Mouse (Mus musculus) heart, adult 2 months (tissue): ENCODE data around the gene Fam241a. TPM values are rescaled to one million over a fixed set of nuclear protein-coding genes. Genes with fewer than 3 reads are reported as not detected.

Experiments used
- DNase-seq, 2 experiments: peaks; one replicate each; pipeline ENCODE4 v3.0.0; 2021
- H3K27ac ChIP-seq: fragments of 200-600 bp; 2 replicates; pipeline ENCODE4 v1.8.1; 2022
- H3K27me3 ChIP-seq: fragments of 200-500 bp; 2 replicates; pipeline ENCODE4 v1.6.1; 2012; ENCODE audit warnings: mild to moderate bottlenecking, low read length, inconsistent platforms, mixed read lengths; ENCODE audit not compliant: control insufficient read depth, insufficient read depth
- H3K36me3 ChIP-seq: fragments of 200-500 bp; 2 replicates; pipeline ENCODE4 v1.6.1; 2012; ENCODE audit warnings: low read length, inconsistent platforms; ENCODE audit not compliant: control insufficient read depth, insufficient read depth
- H3K4me1 ChIP-seq: fragments of 200-500 bp; 2 replicates; pipeline ENCODE4 v1.6.1; 2011; ENCODE audit warnings: low read length; ENCODE audit not compliant: control insufficient read depth, insufficient read depth
- H3K4me3 ChIP-seq: fragments of 200-600 bp; 2 replicates; pipeline ENCODE4 v1.8.1; 2022
- H3K79me2 ChIP-seq: fragments of 200-500 bp; replicated peaks from 2 replicates; pipeline ENCODE4 v1.6.1; 2012; ENCODE audit warnings: mild to moderate bottlenecking, inconsistent platforms, low read length, moderate library complexity, mixed read lengths; ENCODE audit not compliant: control insufficient read depth, insufficient read depth
- H3K9ac ChIP-seq: fragments of 200-500 bp; 2 replicates; pipeline ENCODE4 v1.6.1; 2012; ENCODE audit warnings: low read depth, mild to moderate bottlenecking, control low read depth, inconsistent platforms, low read length, mixed read lengths
- CTCF ChIP-seq: fragments of 200-600 bp; IDR thresholded peaks from 2 replicates; pipeline ENCODE4 v1.8.1; 2022; ENCODE audit warnings: antibody characterized with exemption, mild to moderate bottlenecking, moderate library complexity
- EP300 ChIP-seq: fragments of 200-500 bp; IDR thresholded peaks from 2 replicates; pipeline ENCODE4 v1.6.1; 2011; ENCODE audit warnings: low read depth, low read length, control low read depth; ENCODE audit not compliant: insufficient read depth
- POLR2A ChIP-seq: fragments of 200-500 bp; IDR thresholded peaks from 2 replicates; pipeline ENCODE4 v1.6.1; 2011; ENCODE audit warnings: mild to moderate bottlenecking, low read depth, low read length, control low read depth; ENCODE audit not compliant: insufficient read depth
- WGBS: fragments of 180-500 bp; shearing (Covaris S2); methylation state at CpG from one replicate; pipeline ENCODE4 v1.1.7; 2018; 5-methylcytosine and 5-hydroxymethylcytosine counted together
- intact Hi-C: fragments of 180-260 bp; cut with DNase I; formaldehyde crosslinking; loops from one replicate; pipeline ENCODE4 v1.15.1; 2025
- polyA plus RNA-seq: library from polyadenylated mRNA; depleted of rRNA; stranded (reverse); fragments of >200 nt; gene quantifications from 2 replicates; pipeline ENCODE4 v1.2.3, GENCODE M21; 2012; rRNA removed
- total RNA-seq, 2 experiments: library from RNA; stranded (reverse); gene quantifications; 2 replicates each; pipeline ENCODE4 v1.2.3; 2021

Gene Fam241a
- total and polyA plus RNA-seq, 3 experiments = 1.3 to 4.2 (median 3.6) TPM

- no peak for DNase-seq
- intact Hi-C loops = no loop called here
- H3K4me3 ChIP-seq = no peak overlapping the region
- no peak overlapping the region for H3K27ac ChIP-seq
- H3K4me1 ChIP-seq = no peaks in the 10 kb centered on the region; the same call in 1 of the 2 replicates
- no peak overlapping the region for H3K9ac ChIP-seq
- WGBS = 83% methylated on average over 17 of the region's 17 CpGs
- H3K27me3 ChIP-seq = no peaks in the 10 kb centered on the region
- H3K36me3 ChIP-seq = no peaks in the 10 kb centered on the region
- TF ChIP-seq POLR2A (no peak), EP300 (no peak), CTCF (no peak)
- H3K79me2 ChIP-seq = peaks cover 2% of the 10 kb centered on the region
Observed at GRCm38 (mm10) chr3:127823886-127824863, 71.9 kb downstream of the Fam241a start.

GRCm38 (mm10) chr3:127821209-127821608, 74.9 kb downstream of the Fam241a start:
- 73% methylated on average over 5 of the region's 5 CpGs for WGBS
- Histone ChIP-seq H3K4me1 (no peaks in the 10 kb centered on the region), H3K79me2 (no peaks in the 10 kb centered on the region), H3K36me3 (no peaks in the 10 kb centered on the region), H3K27ac (no peak overlapping the region), H3K27me3 (no peaks in the 10 kb centered on the region), H3K9ac (no peak overlapping the region), H3K4me3 (no peak overlapping the region)
- TF ChIP-seq CTCF (no peak), POLR2A (no peak), EP300 (no peak)
- DNase-seq = no peak
- intact Hi-C loops = no loop called here

GRCm38 (mm10) chr3:127820400-127820799, 75.7 kb downstream of the Fam241a start:
- Histone ChIP-seq H3K36me3 (no peaks in the 10 kb centered on the region), H3K27me3 (no peaks in the 10 kb centered on the region), H3K4me1 (no peaks in the 10 kb centered on the region), H3K79me2 (no peaks in the 10 kb centered on the region), H3K4me3 (no peak overlapping the region), H3K9ac (no peak overlapping the region), H3K27ac (no peak overlapping the region)
- 89% methylated on average over 1 of the region's 1 CpGs for WGBS
- TF ChIP-seq POLR2A (no peak), CTCF (no peak), EP300 (no peak)
- no peak for DNase-seq
- intact Hi-C loops = no loop called here

Other genes with a start within 250 kb of the Fam241a start
- 1 to 10 TPM; 2.4 to 3.0 TPM for gene Alpk1, start 115.8 kb downstream of the Fam241a start, total RNA-seq
- 1.4 and 2.4 TPM in 2 replicates for gene Alpk1, start 115.8 kb downstream of the Fam241a start, polyA plus RNA-seq
- 1 to 10 TPM; 1.6 to 2.3 TPM for gene Tifa, start 106.5 kb downstream of the Fam241a start, total RNA-seq
- 1.3 and 2.0 TPM in 2 replicates for gene Tifa, start 106.5 kb downstream of the Fam241a start, polyA plus RNA-seq
- gene Ap1ar, start 58.8 kb downstream of the Fam241a start, total RNA-seq = 10 to 100 TPM; 17.6 to 18.2 TPM
- gene Ap1ar, start 58.8 kb downstream of the Fam241a start, polyA plus RNA-seq = 12.0 and 17.7 TPM in 2 replicates